Mouse (Mus musculus): Measurements from ENCODE around the gene Rasa2.

Rasa2 gene

GRCm38 (mm10) chr9:96638508-96638907 lies 7.1 kb upstream of the Rasa2 start:
- no peak for DNase-seq

- no peak for DNase-seq
Measured at GRCm38 (mm10) chr9:96637157-96637548, 5.7 kb upstream of the Rasa2 start.

GRCm38 (mm10) chr9:96636423-96637156 lies 5.2 kb upstream of the Rasa2 start:
- no peak for DNase-seq

- DNase-seq: no peak
Measured at GRCm38 (mm10) chr9:96635899-96636298, 4.5 kb upstream of the Rasa2 start.

GRCm38 (mm10) chr9:96635176-96635575 lies 3.8 kb upstream of the Rasa2 start:
- DNase-seq: no peak

GRCm38 (mm10) chr9:96633771-96634170 lies 2.4 kb upstream of the Rasa2 start:
- DNase-seq: no peak

GRCm38 (mm10) chr9:96632756-96633155 lies 1.3 kb upstream of the Rasa2 start:
- DNase-seq: no peak

DNA sequence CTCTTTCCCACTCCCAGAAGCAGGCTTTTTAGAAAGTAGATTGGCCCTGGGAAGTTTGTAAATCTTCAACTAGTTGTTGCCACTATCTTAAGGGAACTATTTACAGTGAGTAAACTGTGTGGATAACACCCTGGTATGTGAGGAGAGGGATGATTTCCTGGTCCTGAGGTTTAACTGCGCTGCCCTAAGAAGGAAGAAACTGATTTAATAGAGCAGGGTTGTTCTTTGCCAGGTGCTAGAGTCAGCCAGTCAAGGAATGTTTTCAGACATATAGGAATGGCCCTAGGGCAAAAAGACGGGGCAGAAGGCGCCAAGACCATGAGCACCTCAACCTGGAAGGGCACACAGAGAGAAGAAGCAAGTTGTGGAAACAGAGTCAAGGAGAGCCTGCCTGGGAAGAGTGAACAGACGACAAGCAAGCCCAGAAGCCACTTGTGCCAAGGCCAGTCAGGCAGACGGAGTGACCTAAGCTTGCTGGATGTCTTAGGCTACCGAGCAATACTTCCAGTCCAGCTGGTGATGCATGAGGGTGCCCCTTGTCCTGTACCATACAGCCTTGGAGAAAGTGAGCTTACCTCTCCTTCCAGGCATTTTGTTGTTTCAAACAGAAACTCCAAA lies 765 bp upstream of the Rasa2 start:
- DNase-seq: no peak

GRCm38 (mm10) chr9:96630571-96631388 lies 637 bp downstream of the Rasa2 start:
- peak; percentile 34 for DNase-seq

- DNase-seq: no peak
Measured at GRCm38 (mm10) chr9:96629151-96629550, 2.3 kb downstream of the Rasa2 start.

DNA sequence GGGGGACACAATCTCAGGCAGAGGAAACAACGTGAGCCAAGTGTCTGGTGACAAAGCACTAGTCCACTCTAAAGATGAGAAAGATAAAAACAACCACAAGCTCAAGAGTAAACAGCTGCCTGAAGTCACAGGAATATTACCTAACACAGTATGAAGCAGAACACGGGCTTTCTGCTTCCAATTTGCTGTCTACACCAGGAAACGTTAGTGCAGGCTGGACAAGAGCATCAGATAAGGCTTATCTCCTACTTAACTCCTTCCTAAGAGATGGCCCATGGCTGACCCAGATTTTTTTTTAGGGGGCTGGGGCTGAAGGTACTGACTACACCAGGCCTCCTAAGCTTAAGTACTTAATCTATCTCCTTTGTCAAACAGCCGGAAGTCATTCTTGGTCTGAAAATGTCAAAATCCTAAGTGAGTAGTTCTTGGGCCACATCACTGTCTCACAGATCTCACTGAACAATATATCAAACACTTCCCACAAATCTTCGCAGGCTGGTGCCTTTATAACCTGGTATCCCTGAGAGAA lies 3.8 kb downstream of the Rasa2 start:
- DNase-seq: no peak

DNA sequence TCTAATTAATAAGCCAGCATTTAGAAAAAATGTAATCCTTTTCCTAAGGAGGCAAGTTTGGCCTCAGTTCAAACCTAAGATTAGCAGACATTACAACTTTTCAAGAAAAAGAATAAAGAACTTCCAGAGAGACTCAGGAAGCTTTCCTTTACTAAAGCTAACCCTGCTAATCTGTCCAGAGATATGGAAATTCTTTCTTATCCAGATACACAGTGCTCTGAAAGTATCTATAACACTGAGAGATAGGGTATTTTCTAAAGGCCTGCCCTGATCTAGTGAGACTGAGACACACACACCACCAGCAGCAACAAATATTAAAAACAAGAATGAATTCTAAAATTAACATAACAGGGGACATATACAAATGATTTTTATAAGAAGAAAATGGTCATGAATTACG lies 4.4 kb downstream of the Rasa2 start:
- DNase-seq: no peak

- no peak for DNase-seq
Measured at GRCm38 (mm10) chr9:96618448-96619176, 12.8 kb downstream of the Rasa2 start.

GRCm38 (mm10) chr9:96612297-96612696 lies 19.1 kb downstream of the Rasa2 start:
- DNase-seq: no peak

GRCm38 (mm10) chr9:96611693-96612293 lies 19.6 kb downstream of the Rasa2 start:
- DNase-seq: no peak

DNA sequence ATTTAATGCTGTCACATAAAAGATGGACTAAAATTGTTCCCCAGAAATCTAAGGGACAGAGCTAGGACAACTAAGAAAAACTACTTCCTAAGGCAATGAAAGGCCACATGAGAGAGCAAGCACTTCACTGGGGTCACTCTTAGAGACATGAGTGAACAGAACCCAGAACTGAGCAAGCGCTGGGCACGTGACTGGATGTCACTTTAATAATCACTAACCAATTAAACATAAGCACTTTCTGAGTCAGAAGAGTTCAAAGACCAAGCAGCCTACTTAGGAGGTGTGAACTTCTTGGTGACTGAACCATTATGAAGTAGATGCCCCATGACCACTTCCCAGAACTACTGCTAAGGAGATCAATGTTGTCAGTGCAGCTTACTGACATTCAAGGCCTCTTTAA lies 20.6 kb downstream of the Rasa2 start:
- no peak for DNase-seq

GRCm38 (mm10) chr9:96603416-96603815 lies 28.0 kb downstream of the Rasa2 start:
- DNase-seq: no peak

DNA sequence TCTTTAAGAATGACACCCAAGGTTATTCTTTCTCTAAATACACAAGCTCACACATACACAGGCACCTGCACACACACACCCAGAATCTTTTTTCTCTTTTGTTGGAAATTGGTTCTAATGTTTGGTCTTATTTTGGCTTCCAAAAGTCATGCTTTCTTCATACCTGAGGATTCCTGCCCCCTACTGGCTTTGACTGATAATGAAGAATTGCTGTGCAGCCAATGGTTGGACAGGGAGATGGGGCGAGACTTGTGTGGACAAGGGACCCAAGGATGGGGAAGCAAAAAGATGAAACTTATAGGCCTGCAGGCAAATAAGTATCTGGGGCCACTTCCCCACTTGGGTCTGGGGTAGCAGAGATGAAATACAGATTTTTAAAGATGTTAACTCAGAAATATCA lies 33.5 kb downstream of the Rasa2 start:
- no peak for DNase-seq

DNA sequence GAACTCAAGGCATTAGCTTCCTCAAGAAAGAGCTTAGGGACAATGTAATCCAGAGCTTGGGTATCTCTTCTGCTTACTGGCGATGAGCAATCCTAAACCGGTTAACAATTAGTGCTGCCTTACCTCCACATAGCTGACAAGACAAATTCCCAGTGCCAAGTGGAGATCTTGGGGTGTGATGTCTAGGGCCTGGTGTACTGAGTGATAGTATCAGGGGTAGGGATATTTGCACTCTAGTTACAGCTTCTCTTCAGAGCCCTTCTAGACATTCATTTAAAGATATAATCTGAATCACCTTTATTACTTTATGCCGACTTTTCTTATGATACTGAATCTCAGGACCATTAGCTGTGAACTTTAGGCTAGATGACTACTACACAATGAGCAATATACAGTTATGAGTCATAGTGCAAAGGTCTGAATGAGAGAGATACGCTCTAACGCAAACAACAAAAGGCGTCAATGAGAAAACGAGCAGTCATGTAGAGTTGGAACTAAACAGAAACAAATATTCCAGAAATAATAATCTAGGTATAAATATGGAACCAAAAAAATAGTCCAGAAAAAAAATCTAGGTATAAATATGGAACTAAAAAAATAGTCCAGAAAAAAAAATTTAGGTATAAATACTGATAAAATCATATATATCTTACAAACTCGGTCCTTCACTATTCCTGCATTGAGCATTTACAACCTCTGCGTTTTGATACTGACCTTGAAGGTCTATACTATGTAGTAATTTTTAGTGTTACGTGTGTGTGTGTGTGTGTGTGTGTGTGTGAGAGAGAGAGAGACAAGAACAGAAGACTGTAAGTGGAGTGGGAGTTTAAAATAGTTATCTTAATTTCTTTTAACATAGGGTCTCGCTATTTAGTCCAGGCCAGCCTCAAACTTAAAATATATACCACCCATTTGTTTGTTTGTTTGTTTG lies 38.5 kb downstream of the Rasa2 start:
- DNase-seq: no peak

GRCm38 (mm10) chr9:96589346-96589745 lies 42.1 kb downstream of the Rasa2 start:
- no peak for DNase-seq

GRCm38 (mm10) chr9:96583496-96583895 lies 47.9 kb downstream of the Rasa2 start:
- DNase-seq: no peak
